Mouse (Mus musculus) liver, adult 2 months (tissue): ENCODE data around the gene Emc10. TPM values are rescaled to one million over a fixed set of nuclear protein-coding genes. Genes with fewer than 3 reads are reported as not detected.

Experiments used
- DNase-seq: peaks from one replicate; pipeline ENCODE4 v3.0.0-alpha.2; 2011; ENCODE audit warnings: low read depth, low spot score; ENCODE audit errors: extremely low read depth
- H3K27ac ChIP-seq: fragments of 200-500 bp; replicated peaks from 2 replicates; pipeline ENCODE4 v1.5.1; 2012; ENCODE audit warnings: low read depth, mild to moderate bottlenecking, control low read depth, inconsistent platforms, low read length; ENCODE audit not compliant: insufficient read depth
- H3K27me3 ChIP-seq: fragments of 200-500 bp; 2 replicates; pipeline ENCODE4 v1.6.1; 2012; ENCODE audit warnings: mild to moderate bottlenecking, moderate library complexity, low read length, inconsistent platforms; ENCODE audit not compliant: control insufficient read depth, insufficient read depth
- H3K36me3 ChIP-seq: fragments of 200-500 bp; 2 replicates; pipeline ENCODE4 v1.6.1; 2012; ENCODE audit warnings: low read length, inconsistent platforms; ENCODE audit not compliant: control insufficient read depth, insufficient read depth
- H3K4me1 ChIP-seq: fragments of 200-500 bp; 2 replicates; pipeline ENCODE4 v1.6.1; 2011; ENCODE audit warnings: low read length; ENCODE audit not compliant: control insufficient read depth, insufficient read depth
- H3K4me3 ChIP-seq: fragments of 200-500 bp; 2 replicates; pipeline ENCODE4 v1.5.1; 2011; ENCODE audit warnings: low read depth, mild to moderate bottlenecking, control low read depth, low read length, moderate library complexity; ENCODE audit not compliant: insufficient read depth
- H3K79me2 ChIP-seq: fragments of 200-500 bp; 2 replicates; pipeline ENCODE4 v1.6.1; 2012; ENCODE audit warnings: inconsistent platforms, mild to moderate bottlenecking, low read length, moderate library complexity; ENCODE audit not compliant: control insufficient read depth, insufficient read depth
- H3K9ac ChIP-seq: fragments of 200-500 bp; 2 replicates; pipeline ENCODE4 v1.6.1; 2012; ENCODE audit warnings: low read depth, mild to moderate bottlenecking, control low read depth, inconsistent platforms, low read length
- CTCF ChIP-seq: fragments of 200-500 bp; IDR thresholded peaks from 2 replicates; pipeline ENCODE4 v1.5.1; 2011; ENCODE audit warnings: low read depth, low read length, control low read depth
- POLR2A ChIP-seq: fragments of 200-500 bp; IDR thresholded peaks from 2 replicates; pipeline ENCODE4 v1.6.1; 2011; ENCODE audit warnings: low read length, control low read depth; ENCODE audit not compliant: insufficient read depth; ENCODE audit errors: extremely low read depth
- WGBS: fragments of 180-500 bp; shearing (Covaris S2); methylation state at CpG from one replicate; pipeline ENCODE4 v1.1.7; 2018; 5-methylcytosine and 5-hydroxymethylcytosine counted together
- polyA plus RNA-seq: library from polyadenylated mRNA; depleted of rRNA; stranded (reverse); fragments of >200 nt; gene quantifications from 2 replicates; pipeline ENCODE4 v1.2.3, GENCODE M21; 2012
- total RNA-seq: library from RNA; depleted of rRNA; stranded (reverse); fragments of >200 nt; gene quantifications from 2 replicates; pipeline ENCODE4 v1.2.3, GENCODE M21; 2014

Gene Emc10
- total and polyA plus RNA-seq, 2 experiments, result 29.7 to 287 TPM

DNA sequence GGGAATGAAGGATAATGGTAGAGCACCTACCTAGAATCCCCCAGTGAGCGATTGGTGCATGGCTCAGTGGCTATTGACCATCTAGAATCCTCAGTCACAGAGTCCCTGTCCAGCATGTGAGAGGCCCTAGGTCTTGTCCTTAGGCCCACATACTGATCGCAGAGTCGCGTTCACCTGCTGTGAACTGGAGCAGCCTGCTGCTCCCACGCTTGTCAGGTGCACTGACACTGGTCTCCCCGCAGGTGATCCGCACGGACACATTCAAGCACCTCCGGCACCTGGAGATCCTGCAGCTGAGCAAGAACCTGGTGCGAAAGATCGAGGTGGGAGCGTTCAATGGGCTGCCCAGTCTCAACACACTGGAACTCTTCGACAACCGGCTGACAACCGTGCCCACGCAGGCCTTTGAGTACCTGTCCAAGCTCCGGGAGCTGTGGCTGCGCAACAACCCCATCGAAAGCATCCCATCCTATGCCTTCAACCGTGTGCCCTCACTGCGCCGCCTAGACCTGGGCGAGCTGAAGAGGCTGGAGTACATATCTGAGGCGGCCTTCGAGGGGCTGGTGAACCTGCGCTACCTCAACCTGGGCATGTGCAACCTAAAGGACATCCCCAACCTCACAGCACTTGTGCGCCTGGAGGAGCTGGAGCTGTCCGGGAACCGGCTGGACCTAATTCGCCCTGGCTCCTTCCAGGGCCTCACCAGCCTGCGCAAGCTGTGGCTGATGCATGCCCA, 35.4 kb downstream of the Emc10 start:
- Histone ChIP-seq H3K4me3 (no peak overlapping the region), H3K27ac (no peak overlapping the region), H3K27me3 (peaks cover 8% of the 10 kb centered on the region), H3K36me3 (no peaks in the 10 kb centered on the region), H3K79me2 (peaks cover 2% of the 10 kb centered on the region; the same call in 1 of the 2 replicates), H3K4me1 (no peaks in the 10 kb centered on the region), H3K9ac (no peak overlapping the region)
- DNase-seq, result no peak
- 65% methylated on average over 31 of the region's 31 CpGs for WGBS
- TF ChIP-seq POLR2A (no peak), CTCF (no peak)

DNA sequence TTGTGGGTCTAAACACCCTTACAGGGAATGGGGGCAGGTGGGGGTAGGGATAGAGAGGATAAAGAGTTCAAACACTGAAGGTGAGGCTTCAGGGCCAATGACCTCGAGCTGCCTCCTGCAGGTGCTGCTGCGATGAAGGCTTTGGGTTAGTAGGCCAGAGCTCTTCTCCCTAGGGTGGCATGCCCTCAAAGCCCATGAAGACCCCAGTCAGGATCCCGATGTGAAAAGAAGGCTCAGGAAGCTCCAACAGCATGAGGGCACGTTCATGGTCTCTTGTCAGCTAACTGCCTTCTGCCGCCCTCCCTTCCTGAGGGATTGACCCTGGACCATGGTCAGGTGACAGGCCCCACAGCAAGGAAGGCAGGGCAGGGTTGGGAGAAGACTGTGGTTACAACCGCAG, 36.3 kb downstream of the Emc10 start:
- H3K27me3 ChIP-seq, result peaks cover 8% of the 10 kb centered on the region
- no peaks in the 10 kb centered on the region for H3K79me2 ChIP-seq
- H3K27ac ChIP-seq, result no peak overlapping the region
- no peaks in the 10 kb centered on the region for H3K36me3 ChIP-seq
- no peak overlapping the region for H3K9ac ChIP-seq
- no peaks in the 10 kb centered on the region for H3K4me1 ChIP-seq
- TF ChIP-seq POLR2A (no peak), CTCF (no peak)
- 68% methylated on average over 6 of the region's 6 CpGs for WGBS
- no peak for DNase-seq
- no peak overlapping the region for H3K4me3 ChIP-seq

DNA sequence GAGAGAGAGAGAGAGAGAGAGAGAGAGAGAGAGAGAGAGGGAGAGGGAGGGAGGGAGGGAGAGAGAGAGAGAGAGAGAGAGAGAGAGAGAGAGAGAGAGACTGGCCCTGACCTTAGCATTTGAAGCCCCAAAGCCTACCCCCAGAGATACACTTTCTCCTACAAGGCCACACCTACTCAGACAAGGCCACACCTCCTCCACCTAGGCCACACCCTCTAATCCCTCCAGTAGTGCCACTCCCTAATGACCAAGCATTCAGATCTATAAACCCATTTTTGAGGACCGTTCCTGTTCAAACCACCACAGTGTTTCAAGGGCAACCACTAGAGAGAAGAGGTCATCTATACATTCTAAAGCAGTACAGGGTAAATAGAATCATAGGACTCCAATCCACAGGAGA, 40.0 kb downstream of the Emc10 start:
- Histone ChIP-seq H3K4me3 (no peak overlapping the region), H3K27me3 (peaks cover 3% of the 10 kb centered on the region; the same call in 1 of the 2 replicates), H3K79me2 (no peaks in the 10 kb centered on the region), H3K9ac (no peak overlapping the region), H3K36me3 (no peaks in the 10 kb centered on the region), H3K27ac (no peak overlapping the region), H3K4me1 (no peaks in the 10 kb centered on the region)
- DNase-seq, result no peak
- no peak for TF ChIP-seq POLR2A
- TF ChIP-seq CTCF, result no peak
- WGBS, result 88% methylated on average over 1 of the region's 1 CpGs

GRCm38 (mm10) chr7:44453256-44453655, 43.1 kb downstream of the Emc10 start:
- Histone ChIP-seq H3K4me1 (no peaks in the 10 kb centered on the region), H3K27me3 (no peaks in the 10 kb centered on the region), H3K9ac (no peak overlapping the region), H3K79me2 (no peaks in the 10 kb centered on the region), H3K27ac (no peak overlapping the region), H3K4me3 (no peak overlapping the region), H3K36me3 (no peaks in the 10 kb centered on the region)
- 32% methylated on average over 3 of the region's 3 CpGs for WGBS
- TF ChIP-seq CTCF, result no peak
- no peak for TF ChIP-seq POLR2A
- no peak for DNase-seq

- Histone ChIP-seq H3K36me3 (no peaks in the 10 kb centered on the region), H3K4me3 (no peak overlapping the region), H3K9ac (no peak overlapping the region), H3K27me3 (peaks cover 15% of the 10 kb centered on the region), H3K4me1 (no peaks in the 10 kb centered on the region), H3K79me2 (no peaks in the 10 kb centered on the region), H3K27ac (no peak overlapping the region)
- DNase-seq, result no peak
- peak; percentile 31 for TF ChIP-seq CTCF
- TF ChIP-seq POLR2A, result no peak
- WGBS, result 42% methylated on average over 12 of the region's 12 CpGs
These were observed 50.1 kb downstream of the Emc10 start for GRCm38 (mm10) chr7:44446070-44446855.

GRCm38 (mm10) chr7:44445528-44445923, 50.8 kb downstream of the Emc10 start:
- Histone ChIP-seq H3K27ac (no peak overlapping the region), H3K36me3 (no peaks in the 10 kb centered on the region), H3K9ac (no peak overlapping the region), H3K4me3 (no peak overlapping the region), H3K27me3 (peaks cover 16% of the 10 kb centered on the region), H3K4me1 (no peaks in the 10 kb centered on the region), H3K79me2 (no peaks in the 10 kb centered on the region)
- TF ChIP-seq POLR2A (no peak), CTCF (no peak)
- DNase-seq, result no peak
- WGBS, result 9% methylated on average over 7 of the region's 7 CpGs
